Mouse (Mus musculus): ENCODE results near the gene Gpr179.

DNA sequence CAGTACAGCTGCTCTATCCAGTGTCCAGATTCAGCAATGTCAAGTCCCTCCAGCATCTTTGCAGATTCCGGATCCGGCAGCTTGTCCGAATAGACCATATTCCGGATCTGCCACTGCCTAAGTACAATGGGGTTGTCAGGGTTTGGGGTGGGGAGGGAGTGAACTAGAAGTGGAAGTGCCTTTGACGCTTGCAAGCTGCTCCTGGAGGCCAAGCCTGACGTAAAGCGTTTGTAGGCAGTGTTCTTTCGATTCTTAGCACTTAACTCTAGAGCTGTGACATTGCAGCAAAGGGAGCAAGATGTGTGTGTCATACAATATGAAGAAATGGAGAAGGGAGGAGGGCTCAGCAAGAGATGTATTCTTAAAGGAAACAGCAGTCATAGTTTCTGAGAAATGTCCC is 37.2 kb upstream of the Gpr179 start:
- TF ChIP-seq CTCF (conservative IDR thresholded peaks at IDR 0.05; ENCODE audit: insufficient read depth, insufficient read length, low read depth, low read length) (no peak), POLR2A (IDR thresholded peaks at IDR 0.05; ENCODE audit: low read depth, low read length) (no peak)

Measured in kidney, adult 2 months (tissue).